Mouse (Mus musculus) ES-Bruce4 (cell line): Measurements from ENCODE around the gene Gper1.
"Not testable (repeated sequence)": the region's sequence is repeated elsewhere in the genome, so short reads cannot be mapped to it uniquely, and the experiment has no call there.

ENCODE experiments used
- EP300 ChIP-seq: IDR thresholded peaks from 2 replicates; pipeline ENCODE4 v1.6.1; 2011; ENCODE audit warnings: low read depth, low read length; ENCODE audit not compliant: insufficient read depth
- POLR2A ChIP-seq: IDR thresholded peaks from one replicate; pipeline ENCODE4 v1.8.1; 2011; ENCODE audit warnings: low read length; ENCODE audit not compliant: insufficient read depth

DNA sequence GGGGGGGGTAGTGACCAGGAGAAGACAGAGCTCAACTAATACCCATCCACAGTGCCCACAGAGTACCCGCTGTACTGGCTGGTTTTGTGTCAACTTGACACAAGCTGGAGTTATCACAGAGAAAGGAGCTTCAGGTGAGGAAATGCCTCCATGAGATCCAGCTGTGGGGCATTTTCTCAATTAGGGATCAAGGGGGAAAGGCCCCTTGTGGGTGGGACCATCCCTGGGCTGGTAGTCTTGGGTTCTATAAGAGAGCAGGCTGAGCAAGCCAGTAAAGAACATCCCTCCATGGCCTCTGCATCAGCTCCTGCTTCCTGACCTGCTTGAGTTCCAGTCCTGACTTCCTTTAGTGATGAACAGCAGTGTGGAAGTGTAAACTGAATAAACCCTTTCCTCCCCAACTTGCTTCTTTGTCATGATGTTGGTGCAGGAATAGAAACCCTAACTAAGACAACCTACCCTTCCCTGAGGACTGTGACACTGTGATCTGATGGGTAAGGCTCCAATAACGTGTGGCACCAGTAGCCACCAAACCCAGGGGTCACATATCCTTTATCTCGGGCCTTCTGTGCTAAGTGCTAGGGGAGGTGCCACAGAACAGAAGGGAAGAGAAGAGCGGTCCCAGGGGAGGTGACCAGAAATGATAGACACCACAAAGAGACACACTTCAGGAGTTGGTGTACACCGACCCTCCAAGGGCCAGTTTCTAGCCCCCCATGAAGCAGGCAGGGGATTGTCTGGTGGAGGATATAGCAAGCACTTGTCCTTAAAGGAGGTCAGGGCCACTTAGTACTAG is 32.4 kb upstream of the Gper1 start:
- TF ChIP-seq EP300, POLR2A: not testable (repeated sequence)
